Mouse (Mus musculus) cortical plate, adult 2 months (tissue): ENCODE data around the gene C1qtnf4. TPM values are rescaled to one million over a fixed set of nuclear protein-coding genes. Genes with fewer than 3 reads are reported as not detected.

Experiments used
- H3K27ac ChIP-seq: fragments of 200-500 bp; 2 replicates; pipeline ENCODE4 v1.5.1; 2012; ENCODE audit warnings: low read length, control low read depth, inconsistent platforms; ENCODE audit not compliant: insufficient read depth
- H3K4me1 ChIP-seq: fragments of 200-500 bp; 2 replicates; pipeline ENCODE4 v1.6.1; 2011; ENCODE audit warnings: low read length; ENCODE audit not compliant: control insufficient read depth, insufficient read depth
- H3K4me3 ChIP-seq: fragments of 200-500 bp; 2 replicates; pipeline ENCODE4 v1.5.1; 2011; ENCODE audit warnings: mild to moderate bottlenecking, low read length, control low read depth; ENCODE audit not compliant: insufficient read depth
- CTCF ChIP-seq: fragments of 200-500 bp; IDR thresholded peaks from 2 replicates; pipeline ENCODE4 v1.5.1; 2011; ENCODE audit warnings: mild to moderate bottlenecking, control low read depth, low read length; ENCODE audit not compliant: insufficient read depth; ENCODE audit errors: extremely low read depth
- POLR2A ChIP-seq: fragments of 200-500 bp; IDR thresholded peaks from 2 replicates; pipeline ENCODE4 v1.6.1; 2011; ENCODE audit warnings: mild to moderate bottlenecking, low read length, control low read depth; ENCODE audit not compliant: insufficient read depth; ENCODE audit errors: extremely low read depth
- polyA plus RNA-seq: library from polyadenylated mRNA; depleted of rRNA; stranded (reverse); fragments of >200 nt; gene quantifications from 2 replicates; pipeline ENCODE4 v1.2.3, GENCODE M21; 2012; rRNA removed

C1qtnf4 gene
- 363 and 369 TPM in 2 replicates for polyA plus RNA-seq

- TF ChIP-seq CTCF (no peak), POLR2A (0 out of 2 replicates have a peak, but pooled peaks have one; percentile 8)
- peak within 1 kb of the TSS; percentile 67 for H3K4me3 ChIP-seq
- peak within 1 kb of the TSS; percentile 74 for H3K27ac ChIP-seq
- no peaks in the 10 kb centered on the region; the same call in 1 of the 2 replicates for H3K4me1 ChIP-seq
Measured at GRCm38 (mm10) chr2:90885218-90886041, at the start of gene C1qtnf4. Gene C1qtnf4, plus strand, starts transcription at chr2:90885860.

- no peak overlapping the region for H3K27ac ChIP-seq
- H3K4me1 ChIP-seq: no peaks in the 10 kb centered on the region
- H3K4me3 ChIP-seq: no peak overlapping the region
- no peak for TF ChIP-seq CTCF
- TF ChIP-seq POLR2A: no peak
Measured at GRCm38 (mm10) chr2:90838621-90839020, 47.0 kb upstream of the C1qtnf4 start.

- TF ChIP-seq CTCF (no peak), POLR2A (no peak)
- H3K27ac ChIP-seq: no peak overlapping the region
Measured at GRCm38 (mm10) chr2:90843666-90844065, 42.0 kb upstream of the C1qtnf4 start.

GRCm38 (mm10) chr2:90844262-90844661, 41.4 kb upstream of the C1qtnf4 start:
- Histone ChIP-seq H3K4me3 (no peak overlapping the region), H3K4me1 (no peaks in the 10 kb centered on the region; the same call in 1 of the 2 replicates), H3K27ac (no peak overlapping the region)
- no peak for TF ChIP-seq POLR2A
- TF ChIP-seq CTCF: no peak

More at GRCm38 (mm10) chr2:90843666-90844065, 42.0 kb upstream of the C1qtnf4 start:
- Histone ChIP-seq H3K4me1 (no peaks in the 10 kb centered on the region), H3K4me3 (no peak overlapping the region)

- H3K4me3 ChIP-seq: no peak overlapping the region
- no peak overlapping the region for H3K27ac ChIP-seq
- TF ChIP-seq POLR2A: no peak
- TF ChIP-seq CTCF: no peak
- no peaks in the 10 kb centered on the region; the same call in 1 of the 2 replicates for H3K4me1 ChIP-seq
Measured at GRCm38 (mm10) chr2:90845234-90845633, 40.4 kb upstream of the C1qtnf4 start.

GRCm38 (mm10) chr2:90846171-90846570, 39.5 kb upstream of the C1qtnf4 start:
- H3K4me3 ChIP-seq: peak overlapping the region; percentile 87; the same call in 1 of the 2 replicates
- no peak for TF ChIP-seq POLR2A
- no peak for TF ChIP-seq CTCF
- peaks cover 3% of the 10 kb centered on the region; the same call in 1 of the 2 replicates for H3K4me1 ChIP-seq
- peak overlapping the region; percentile 53 for H3K27ac ChIP-seq

GRCm38 (mm10) chr2:90846597-90846954, 39.1 kb upstream of the C1qtnf4 start:
- Histone ChIP-seq H3K27ac (peak overlapping the region; percentile 53), H3K4me1 (peaks cover 3% of the 10 kb centered on the region; the same call in 1 of the 2 replicates), H3K4me3 (peak overlapping the region; percentile 87)
- TF ChIP-seq POLR2A (no peak), CTCF (no peak)

- Histone ChIP-seq H3K4me3 (peak within 1 kb of the TSS; percentile 87), H3K27ac (peak within 1 kb of the TSS; percentile 89), H3K4me1 (peaks cover 3% of the 10 kb centered on the region; the same call in 1 of the 2 replicates)
- TF ChIP-seq CTCF: no peak
- TF ChIP-seq POLR2A: peak; percentile 98
Measured at GRCm38 (mm10) chr2:90846955-90847680, 38.5 kb upstream of the C1qtnf4 start, which contains the start of gene Mtch2. Gene Mtch2, plus strand, starts transcription at chr2:90847155.

- TF ChIP-seq CTCF (no peak), POLR2A (no peak)
- Histone ChIP-seq H3K4me1 (peaks cover 3% of the 10 kb centered on the region; the same call in 1 of the 2 replicates), H3K27ac (peak overlapping the region; percentile 89), H3K4me3 (peak overlapping the region; percentile 87)
Measured at GRCm38 (mm10) chr2:90847681-90848050, 38.0 kb upstream of the C1qtnf4 start.

GRCm38 (mm10) chr2:90848331-90848730, 37.3 kb upstream of the C1qtnf4 start:
- no peak for TF ChIP-seq CTCF
- TF ChIP-seq POLR2A: no peak
- Histone ChIP-seq H3K27ac (no peak overlapping the region), H3K4me3 (peak overlapping the region; percentile 87; the same call in 1 of the 2 replicates), H3K4me1 (peaks cover 3% of the 10 kb centered on the region; the same call in 1 of the 2 replicates)
